Mouse (Mus musculus): ENCODE measurements around the gene Il27ra.

DNA sequence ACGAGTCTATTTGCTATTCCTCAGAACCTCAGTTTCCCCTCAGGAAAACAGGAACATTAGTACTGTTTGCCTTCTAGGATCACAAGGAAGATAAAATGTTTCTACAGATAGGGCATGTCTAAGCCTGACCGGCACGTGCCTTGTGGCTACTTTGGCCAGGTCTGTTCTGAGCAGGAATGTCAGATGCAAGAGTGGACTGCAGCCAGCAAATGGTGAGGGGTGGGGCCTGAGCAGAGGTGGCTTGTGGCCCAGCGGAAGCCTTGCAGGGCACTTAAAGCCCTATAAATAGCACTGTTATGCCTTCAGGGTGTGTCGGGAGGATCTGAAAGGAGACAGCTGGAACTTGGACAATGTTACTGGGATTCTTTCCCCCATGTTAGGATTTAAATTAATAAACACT, 19.3 kb downstream of the Il27ra start:
- TF ChIP-seq CTCF (IDR thresholded peaks at IDR 0.05; ENCODE audit: control insufficient read depth, insufficient read depth, insufficient read length), result no peak
- peak; percentile 76 for TF ChIP-seq USF1 (IDR thresholded peaks at IDR 0.05; ENCODE audit: low read depth)
- no peak for TF ChIP-seq CEBPB (IDR thresholded peaks at IDR 0.05; ENCODE audit: low read depth)

Measured in C2C12 (cell line).